Mouse (Mus musculus) heart, embryonic 10.5 days (tissue): ENCODE measurements at regions not wholly inside any gene's neighbourhood (a gene's known extent, or its start where the extent isn't known, plus 50 kb on each side); places are given as distances from the start of the nearest gene placed in this dataset.

Experiments
- DNase-seq: peaks from one replicate; pipeline ENCODE4 v3.0.0-alpha.2; 2017; ENCODE audit warnings: low spot score
- H3K27ac ChIP-seq: fragments of 300-500 bp; sonication (generic); 2 replicates; pipeline ENCODE4 v1.5.1; 2016; ENCODE audit warnings: mild to moderate bottlenecking
- H3K27me3 ChIP-seq: fragments of 300-500 bp; sonication (generic); 2 replicates; pipeline ENCODE4 v1.6.1; 2016; ENCODE audit warnings: mild to moderate bottlenecking; ENCODE audit not compliant: poor library complexity, insufficient read depth, severe bottlenecking
- H3K36me3 ChIP-seq: fragments of 300-500 bp; sonication (generic); 2 replicates; pipeline ENCODE4 v1.6.1; 2016; ENCODE audit warnings: mild to moderate bottlenecking, moderate library complexity
- H3K4me1 ChIP-seq: fragments of 300-500 bp; sonication (generic); 2 replicates; pipeline ENCODE4 v1.6.1; 2016; ENCODE audit warnings: mild to moderate bottlenecking
- H3K4me3 ChIP-seq: fragments of 300-500 bp; sonication (generic); 2 replicates; pipeline ENCODE4 v1.5.1; 2016; ENCODE audit warnings: mild to moderate bottlenecking, moderate library complexity
- H3K9me3 ChIP-seq: fragments of 300-500 bp; sonication (generic); 2 replicates; pipeline ENCODE4 v1.6.1; 2016; ENCODE audit warnings: mild to moderate bottlenecking, moderate library complexity
- WGBS: fragments of 180-500 bp; shearing (Covaris S2); methylation state at CpG from one replicate; pipeline ENCODE4 v1.1.7; 2016; 5-methylcytosine and 5-hydroxymethylcytosine counted together

GRCm38 (mm10) chr5:73765466-73765865, 114.3 kb downstream of the Spata18 start:
- Histone ChIP-seq H3K27me3 (no peaks in the 10 kb centered on the region), H3K4me1 (0 out of 2 replicates have a peak, but pooled peaks cover 4% of the 10 kb centered on the region), H3K9me3 (no peaks in the 10 kb centered on the region), H3K4me3 (no peak overlapping the region), H3K36me3 (no peaks in the 10 kb centered on the region), H3K27ac (no peak overlapping the region)
- WGBS, result 71% methylated on average over 7 of the region's 7 CpGs
- no peak for DNase-seq

- H3K4me3 ChIP-seq, result no peak overlapping the region
- H3K36me3 ChIP-seq, result no peaks in the 10 kb centered on the region
- H3K27ac ChIP-seq, result no peak overlapping the region
- no peaks in the 10 kb centered on the region for H3K4me1 ChIP-seq
- DNase-seq, result no peak
- no peaks in the 10 kb centered on the region for H3K27me3 ChIP-seq
- 69% methylated on average over 3 of the region's 3 CpGs for WGBS
- H3K9me3 ChIP-seq, result no peaks in the 10 kb centered on the region
These were observed 117.1 kb downstream of the Spata18 start for GRCm38 (mm10) chr5:73768253-73768652.

- no peak for DNase-seq
- no peak overlapping the region for H3K4me3 ChIP-seq
- no peaks in the 10 kb centered on the region for H3K36me3 ChIP-seq
- H3K9me3 ChIP-seq, result no peaks in the 10 kb centered on the region
- H3K27ac ChIP-seq, result no peak overlapping the region
- no peaks in the 10 kb centered on the region for H3K4me1 ChIP-seq
- H3K27me3 ChIP-seq, result no peaks in the 10 kb centered on the region
- WGBS, result 82% methylated on average over 7 of the region's 7 CpGs
These were observed 124.8 kb downstream of the Spata18 start for GRCm38 (mm10) chr5:73775775-73776548.

- no peak for DNase-seq
These were observed 126.2 kb downstream of the Spata18 start for GRCm38 (mm10) chr5:73777282-73777921.

GRCm38 (mm10) chr5:73781190-73781940, 130.2 kb downstream of the Spata18 start:
- H3K27me3 ChIP-seq, result 0 out of 2 replicates have a peak, but pooled peaks cover 10% of the 10 kb centered on the region
- 91% methylated on average over 23 of the region's 23 CpGs for WGBS
- no peak overlapping the region for H3K27ac ChIP-seq
- no peaks in the 10 kb centered on the region for H3K36me3 ChIP-seq
- H3K9me3 ChIP-seq, result no peaks in the 10 kb centered on the region
- no peak for DNase-seq
- peaks cover 12% of the 10 kb centered on the region for H3K4me1 ChIP-seq
- H3K4me3 ChIP-seq, result no peak overlapping the region

More at GRCm38 (mm10) chr5:73777282-73777921, 126.2 kb downstream of the Spata18 start:
- Histone ChIP-seq H3K4me1 (peaks cover 3% of the 10 kb centered on the region), H3K9me3 (no peaks in the 10 kb centered on the region), H3K27me3 (no peaks in the 10 kb centered on the region), H3K27ac (no peak overlapping the region; the same call in 1 of the 2 replicates), H3K36me3 (no peaks in the 10 kb centered on the region), H3K4me3 (no peak overlapping the region)
- 77% methylated on average over 9 of the region's 9 CpGs for WGBS

- 59% methylated on average over 15 of the region's 15 CpGs for WGBS
These were observed 131.3 kb downstream of the Spata18 start for GRCm38 (mm10) chr5:73782214-73783091.

GRCm38 (mm10) chr5:73787275-73787674, 136.1 kb downstream of the Spata18 start:
- DNase-seq, result no peak
- Histone ChIP-seq H3K36me3 (no peaks in the 10 kb centered on the region), H3K4me3 (no peak overlapping the region), H3K27me3 (0 out of 2 replicates have a peak, but pooled peaks cover 10% of the 10 kb centered on the region), H3K9me3 (no peaks in the 10 kb centered on the region), H3K4me1 (peaks cover 11% of the 10 kb centered on the region), H3K27ac (no peak overlapping the region)
- WGBS, result 78% methylated on average over 5 of the region's 5 CpGs

More at GRCm38 (mm10) chr5:73782214-73783091, 131.3 kb downstream of the Spata18 start:
- peak overlapping the region; percentile 44; the same call in 1 of the 2 replicates for H3K27ac ChIP-seq
- no peak for DNase-seq
- H3K27me3 ChIP-seq, result 0 out of 2 replicates have a peak, but pooled peaks cover 10% of the 10 kb centered on the region
- H3K4me3 ChIP-seq, result no peak overlapping the region
- no peaks in the 10 kb centered on the region for H3K9me3 ChIP-seq
- peaks cover 12% of the 10 kb centered on the region for H3K4me1 ChIP-seq
- no peaks in the 10 kb centered on the region for H3K36me3 ChIP-seq

- Histone ChIP-seq H3K4me3 (no peak overlapping the region), H3K27ac (no peak overlapping the region), H3K27me3 (no peaks in the 10 kb centered on the region), H3K4me1 (no peaks in the 10 kb centered on the region), H3K36me3 (no peaks in the 10 kb centered on the region), H3K9me3 (no peaks in the 10 kb centered on the region)
- DNase-seq, result no peak
- WGBS, result 73% methylated on average over 3 of the region's 3 CpGs
These were observed 141.0 kb downstream of the Spata18 start for GRCm38 (mm10) chr5:73792216-73792615.

- H3K27ac ChIP-seq, result no peak overlapping the region
- H3K36me3 ChIP-seq, result no peaks in the 10 kb centered on the region
- H3K4me1 ChIP-seq, result no peaks in the 10 kb centered on the region
- no peak overlapping the region for H3K4me3 ChIP-seq
- WGBS, result 77% methylated on average over 2 of the region's 2 CpGs
- no peak for DNase-seq
- no peaks in the 10 kb centered on the region for H3K9me3 ChIP-seq
- H3K27me3 ChIP-seq, result no peaks in the 10 kb centered on the region
These were observed 145.0 kb downstream of the Spata18 start for GRCm38 (mm10) chr5:73796201-73796600.

GRCm38 (mm10) chr5:73797980-73798379, 146.8 kb downstream of the Spata18 start:
- DNase-seq, result no peak
- Histone ChIP-seq H3K4me3 (no peak overlapping the region), H3K4me1 (no peaks in the 10 kb centered on the region), H3K36me3 (no peaks in the 10 kb centered on the region), H3K27me3 (no peaks in the 10 kb centered on the region), H3K27ac (no peak overlapping the region), H3K9me3 (no peaks in the 10 kb centered on the region)
- 79% methylated on average over 3 of the region's 3 CpGs for WGBS

GRCm38 (mm10) chr5:73803431-73803830, 152.3 kb downstream of the Spata18 start:
- WGBS, result 71% methylated on average over 1 of the region's 1 CpGs
- Histone ChIP-seq H3K4me1 (no peaks in the 10 kb centered on the region), H3K9me3 (no peaks in the 10 kb centered on the region; the same call in 1 of the 2 replicates), H3K27me3 (no peaks in the 10 kb centered on the region), H3K36me3 (no peaks in the 10 kb centered on the region), H3K4me3 (no peak overlapping the region), H3K27ac (no peak overlapping the region)
- DNase-seq, result no peak

GRCm38 (mm10) chr5:73804556-73805230, 153.5 kb downstream of the Spata18 start:
- Histone ChIP-seq H3K4me3 (no peak overlapping the region), H3K36me3 (no peaks in the 10 kb centered on the region), H3K27me3 (no peaks in the 10 kb centered on the region), H3K4me1 (no peaks in the 10 kb centered on the region), H3K27ac (no peak overlapping the region), H3K9me3 (no peaks in the 10 kb centered on the region; the same call in 1 of the 2 replicates)
- no peak for DNase-seq
- WGBS, result 75% methylated on average over 4 of the region's 4 CpGs
